Mouse (Mus musculus): ENCODE measurements around the gene Fam19a1.

DNA sequence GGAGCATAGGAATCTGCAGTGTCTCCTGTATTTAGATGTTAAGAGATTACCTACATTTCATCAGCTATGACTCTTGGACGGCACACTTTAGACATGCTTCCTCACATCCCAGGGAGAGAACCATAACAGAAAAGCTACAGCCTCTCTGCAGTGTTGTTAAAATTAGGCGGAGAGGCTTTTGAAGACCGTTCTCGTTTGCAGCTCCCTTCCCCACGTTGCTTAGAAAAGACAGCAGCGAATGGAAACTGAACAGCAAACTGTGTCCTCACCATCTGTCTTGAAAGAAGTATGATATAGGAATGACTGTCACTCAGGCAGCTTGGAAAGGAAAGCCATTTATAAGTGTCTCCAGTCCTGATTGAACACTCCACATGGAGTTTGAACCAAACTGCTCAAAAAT lies 23.0 kb upstream of the Fam19a1 start:
- TF ChIP-seq POLR2A (IDR thresholded peaks at IDR 0.05; ENCODE audit: borderline replicate concordance, low read depth, low read length) (no peak), CTCF (IDR thresholded peaks at IDR 0.05; ENCODE audit: low read depth, low read length) (no peak)

Measured in bone marrow macrophage, adult 2 months (primary cell).